Mouse (Mus musculus): ENCODE measurements around the gene E2f4. TPM values are rescaled to one million over a fixed set of nuclear protein-coding genes. Genes with fewer than 3 reads are reported as not detected.
A peak's percentile ranks its signal among the peaks of the same experiment; 100 is the strongest.

Gene E2f4
- total and polyA plus RNA-seq, 3 experiments = 39.9 to 198 (median 51.0) TPM

GRCm38 (mm10) chr8:105326141-105326672 is 28.7 kb downstream of the E2f4 start, which contains the start of the genes Lrrc29 and Tmem208 (continued):
- no peak for TF ChIP-seq MAFK (IDR thresholded peaks at IDR 0.05; ENCODE audit: insufficient replicate concordance, low read length)
- peak; percentile 56; the same call in 1 of the 2 replicates for TF ChIP-seq BHLHE40 (IDR thresholded peaks at IDR 0.05; ENCODE audit: low read depth, low read length)
- peak; percentile 94 for TF ChIP-seq NELFE (IDR thresholded peaks at IDR 0.05; ENCODE audit: low read depth, low read length)
- peak; percentile 97 for TF ChIP-seq ELF1 (IDR thresholded peaks at IDR 0.05; ENCODE audit: low read depth, low read length)
- TF ChIP-seq CTCF (conservative IDR thresholded peaks at IDR 0.05 in 1 of 2, IDR thresholded peaks at IDR 0.05 in 1 of 2; ENCODE audit: low read depth in 2 of 2, low read length in 2 of 2) = peak in 1 of 2 experiments; percentile 64; a peak in 2 of 4 replicates
- 0 out of 2 replicates have a peak, but pooled peaks have one; percentile 40 for TF ChIP-seq MEF2A (IDR thresholded peaks at IDR 0.05; ENCODE audit: borderline replicate concordance, low read depth, low read length)
- TF ChIP-seq RAD21 (IDR thresholded peaks at IDR 0.05; ENCODE audit: low read depth, low read length) = peak; percentile 10; the same call in 1 of the 2 replicates
- TF ChIP-seq TBP (conservative IDR thresholded peaks at IDR 0.05; ENCODE audit: low read depth, low read length) = peak; percentile 88
- peak; percentile 55; the same call in 1 of the 2 replicates for TF ChIP-seq NRF1 (IDR thresholded peaks at IDR 0.05; ENCODE audit: low read depth, low read length)
- peak; percentile 63; the same call in 1 of the 2 replicates for TF ChIP-seq GABPA (IDR thresholded peaks at IDR 0.05; ENCODE audit: insufficient replicate concordance, low read depth, low read length)
- no peak for TF ChIP-seq EP300 (IDR thresholded peaks at IDR 0.05; ENCODE audit: low read length)
- no peak for TF ChIP-seq ZKSCAN1 (IDR thresholded peaks at IDR 0.05; ENCODE audit: borderline replicate concordance, low read depth, low read length)
- 0 out of 2 replicates have a peak, but pooled peaks have one; percentile 43 for TF ChIP-seq IRF4 (IDR thresholded peaks at IDR 0.05; ENCODE audit: low read depth, low read length)
- TF ChIP-seq ZC3H11A (IDR thresholded peaks at IDR 0.05; ENCODE audit: low read depth, low read length) = no peak
- peak; percentile 97 for TF ChIP-seq POLR2A (IDR thresholded peaks at IDR 0.05; ENCODE audit: low read depth, low read length)
- peak; percentile 51; the same call in 1 of the 2 replicates for TF ChIP-seq ZMIZ1 (IDR thresholded peaks at IDR 0.05; ENCODE audit: low read depth, low read length)
- TF ChIP-seq MAZ (IDR thresholded peaks at IDR 0.05; ENCODE audit: low read depth, low read length) = no peak
- peak; percentile 55; the same call in 1 of the 2 replicates for TF ChIP-seq MAX (IDR thresholded peaks at IDR 0.05; ENCODE audit: low read length)
- TF ChIP-seq ZNF384 (IDR thresholded peaks at IDR 0.05; ENCODE audit: low read depth, low read length) = no peak

- in situ Hi-C loops (cut with MboI; ENCODE audit: low pct_ligation_motif_present, low pct_unique_long_range_greater_than_20kb, low sequenced_read_pairs) (no loop called here), dilution Hi-C loops (cut with MboI; ENCODE audit: extremely low pct_ligation_motif_present, extremely low pct_unique_long_range_greater_than_20kb, low sequenced_read_pairs) (no loop called here)
- Histone ChIP-seq H3K9ac (ENCODE audit: insufficient read depth, low read depth) (peak overlapping the region; percentile 84), H3K4me2 (ENCODE audit: insufficient read depth, low read depth, poor library complexity, severe bottlenecking) (peak overlapping the region; percentile 83), H3K27ac (ENCODE audit: insufficient read depth, low read depth) (no peak overlapping the region), H3K4me3 (replicated peaks in 1 of 3; ENCODE audit: low read depth in 2 of 3, low read length in 2 of 3, poor library complexity in 1 of 3) (peak overlapping the region; percentile 75 to 95 (median 84)), H3K9me3 (replicated peaks; ENCODE audit: low read length) (no peaks in the 10 kb centered on the region), H3K27me3 (replicated peaks) (no peaks in the 10 kb centered on the region), H3K79me2 (replicated peaks; ENCODE audit: control insufficient read depth, extremely low read depth, insufficient read depth, poor library complexity, severe bottlenecking) (peaks cover 14% of the 10 kb centered on the region), H3K36me3 (replicated peaks in 1 of 2; ENCODE audit: control insufficient read depth in 1 of 2, insufficient read depth in 1 of 2, low read length in 1 of 2) (peaks cover 49 to 61% of the 10 kb centered on the region in 2 experiments), H3K4me1 (ENCODE audit: control insufficient read depth in 1 of 2, insufficient read depth in 2 of 2) (peaks cover 3 to 22% of the 10 kb centered on the region in 2 experiments)
- no peak for TF ChIP-seq UBTF (IDR thresholded peaks at IDR 0.05; ENCODE audit: low read depth, low read length)
- no peak for TF ChIP-seq ETS1 (conservative IDR thresholded peaks at IDR 0.05; ENCODE audit: low read depth, low read length)
- no peak for TF ChIP-seq MAFK (IDR thresholded peaks at IDR 0.05; ENCODE audit: insufficient replicate concordance, low read length)
- no peak for TF ChIP-seq MEF2A (IDR thresholded peaks at IDR 0.05; ENCODE audit: borderline replicate concordance, low read depth, low read length)
- no peak for TF ChIP-seq SMC3 (IDR thresholded peaks at IDR 0.05; ENCODE audit: low read depth, low read length)
- TF ChIP-seq ELF1 (IDR thresholded peaks at IDR 0.05; ENCODE audit: low read depth, low read length) = no peak
- no peak for TF ChIP-seq IRF4 (IDR thresholded peaks at IDR 0.05; ENCODE audit: low read depth, low read length)
- TF ChIP-seq JUN (IDR thresholded peaks at IDR 0.05; ENCODE audit: insufficient read depth, low read depth, low read length) = no peak
- TF ChIP-seq GABPA (IDR thresholded peaks at IDR 0.05; ENCODE audit: insufficient replicate concordance, low read depth, low read length) = no peak
- no peak for TF ChIP-seq ZNF384 (IDR thresholded peaks at IDR 0.05; ENCODE audit: low read depth, low read length)
- no peak for TF ChIP-seq POLR2A (IDR thresholded peaks at IDR 0.05; ENCODE audit: low read depth, low read length)
- TF ChIP-seq ZMIZ1 (IDR thresholded peaks at IDR 0.05; ENCODE audit: low read depth, low read length) = no peak
- no peak for TF ChIP-seq CHD1 (IDR thresholded peaks at IDR 0.05; ENCODE audit: low read depth, low read length)
- TF ChIP-seq JUND (conservative IDR thresholded peaks at IDR 0.05; ENCODE audit: low read depth, low read length) = no peak
- no peak for TF ChIP-seq MXI1 (IDR thresholded peaks at IDR 0.05; ENCODE audit: low read depth, low read length)
- no peak for TF ChIP-seq MAZ (IDR thresholded peaks at IDR 0.05; ENCODE audit: low read depth, low read length)
- DNase-seq (ENCODE audit: extremely low read depth) = no peak
Observed at GRCm38 (mm10) chr8:105326968-105327367, 29.5 kb downstream of the E2f4 start.

Data from CH12.LX (cell line).